Mouse (Mus musculus) ES-Bruce4 (cell line): Measurements from ENCODE around the gene Mul1. TPM values are rescaled to one million over a fixed set of nuclear protein-coding genes. Genes with fewer than 3 reads are reported as not detected.
"Not testable (repeated sequence)": the region's sequence is repeated elsewhere in the genome, so short reads cannot be mapped to it uniquely, and the experiment has no call there.

Source experiments
- H3K27ac ChIP-seq: 2 replicates; pipeline ENCODE4 v1.5.1; 2012; ENCODE audit warnings: low read length, inconsistent platforms; ENCODE audit not compliant: insufficient read depth
- H3K27me3 ChIP-seq: 2 replicates; pipeline ENCODE4 v1.6.1; 2012; ENCODE audit warnings: mild to moderate bottlenecking, low read length, inconsistent platforms; ENCODE audit not compliant: control insufficient read depth, poor library complexity, insufficient read depth, severe bottlenecking
- H3K36me3 ChIP-seq: 2 replicates; pipeline ENCODE4 v1.6.1; 2012; ENCODE audit warnings: inconsistent platforms, mild to moderate bottlenecking, low read length, moderate library complexity; ENCODE audit not compliant: control insufficient read depth, poor library complexity, insufficient read depth, severe bottlenecking
- H3K4me1 ChIP-seq: one replicate; pipeline ENCODE4 v1.8.1; 2011; ENCODE audit warnings: low read length; ENCODE audit not compliant: control insufficient read depth, insufficient read depth
- H3K4me3 ChIP-seq: 2 replicates; pipeline ENCODE4 v1.5.1; 2011; ENCODE audit warnings: low read depth, mild to moderate bottlenecking, low read length
- H3K9ac ChIP-seq: 2 replicates; pipeline ENCODE4 v1.6.1; 2012; ENCODE audit warnings: low read depth, mild to moderate bottlenecking, inconsistent platforms; ENCODE audit not compliant: poor library complexity, severe bottlenecking
- H3K9me3 ChIP-seq: replicated peaks from 2 replicates; pipeline ENCODE4 v1.6.1; 2012; ENCODE audit warnings: mild to moderate bottlenecking, low read length, inconsistent platforms; ENCODE audit not compliant: control insufficient read depth, poor library complexity, insufficient read depth, severe bottlenecking
- CTCF ChIP-seq: IDR thresholded peaks from one replicate; pipeline ENCODE4 v1.8.1; 2011; ENCODE audit warnings: low read depth, low read length
- EP300 ChIP-seq: IDR thresholded peaks from 2 replicates; pipeline ENCODE4 v1.6.1; 2011; ENCODE audit warnings: low read depth, low read length; ENCODE audit not compliant: insufficient read depth
- POLR2A ChIP-seq: IDR thresholded peaks from one replicate; pipeline ENCODE4 v1.8.1; 2011; ENCODE audit warnings: low read length; ENCODE audit not compliant: insufficient read depth
- polyA plus RNA-seq: library from polyadenylated mRNA; stranded (reverse); fragments of >200 nt; gene quantifications from 2 replicates; pipeline ENCODE4 v1.2.4, GENCODE M21; 2011; ENCODE audit warnings: low read depth; ENCODE audit not compliant: missing spikeins, insufficient read depth, insufficient read length

The Mul1 gene
- polyA plus RNA-seq, 1 experiment, result 17.2 TPM

DNA sequence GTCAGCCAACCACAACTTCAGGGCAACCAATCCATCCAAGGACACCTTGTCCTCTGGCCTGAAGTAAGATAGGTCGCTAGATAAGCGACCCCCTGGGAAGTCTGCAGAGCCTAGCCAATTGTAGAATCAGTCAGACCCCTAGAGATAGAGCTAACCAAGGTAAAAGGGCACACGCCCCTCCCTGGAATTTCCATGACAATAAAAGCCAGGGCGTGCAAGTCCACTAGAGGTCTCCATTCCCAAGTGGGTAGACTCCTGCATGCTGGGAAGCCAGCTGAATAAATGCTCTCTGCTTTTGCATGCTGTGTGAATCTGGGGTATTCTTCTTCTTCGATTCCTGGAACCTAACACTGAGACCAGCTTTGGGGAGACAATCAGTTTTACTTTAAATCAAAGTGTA lies 18.1 kb upstream of the Mul1 start:
- Histone ChIP-seq H3K27ac (no peak overlapping the region), H3K4me1 (peaks cover 10% of the 10 kb centered on the region), H3K4me3 (no peak overlapping the region), H3K9ac (no peak overlapping the region), H3K27me3 (no peaks in the 10 kb centered on the region), H3K36me3 (no peaks in the 10 kb centered on the region), H3K9me3 (no peaks in the 10 kb centered on the region)
- TF ChIP-seq EP300, result 0 out of 2 replicates have a peak, but pooled peaks have one; percentile 21
- no peak for TF ChIP-seq CTCF
- no peak for TF ChIP-seq POLR2A

DNA sequence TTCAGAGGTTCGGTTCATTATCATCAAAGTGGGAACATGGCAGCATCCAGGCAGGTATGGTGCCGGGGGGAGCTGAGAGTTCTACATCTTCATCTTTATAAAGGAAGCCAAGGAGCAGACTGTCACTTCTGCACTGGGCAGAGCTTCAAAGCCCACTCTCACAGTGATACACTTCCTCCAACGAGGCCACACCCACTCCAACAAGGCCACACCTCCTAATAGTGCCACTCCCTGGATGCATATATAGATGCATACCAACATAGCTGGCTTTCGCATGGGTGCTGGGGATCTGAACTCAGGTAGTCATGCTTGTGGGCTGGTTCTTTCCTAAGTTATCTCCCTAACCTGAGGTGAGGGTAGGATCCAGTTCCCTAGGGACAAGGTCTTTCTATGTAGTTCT lies 16.6 kb upstream of the Mul1 start:
- Histone ChIP-seq H3K27ac (no peak overlapping the region), H3K36me3 (no peaks in the 10 kb centered on the region), H3K27me3 (no peaks in the 10 kb centered on the region), H3K4me3 (no peak overlapping the region), H3K9me3 (no peaks in the 10 kb centered on the region), H3K9ac (no peak overlapping the region), H3K4me1 (peaks cover 3% of the 10 kb centered on the region)
- TF ChIP-seq EP300 (no peak), POLR2A (no peak), CTCF (no peak)

DNA sequence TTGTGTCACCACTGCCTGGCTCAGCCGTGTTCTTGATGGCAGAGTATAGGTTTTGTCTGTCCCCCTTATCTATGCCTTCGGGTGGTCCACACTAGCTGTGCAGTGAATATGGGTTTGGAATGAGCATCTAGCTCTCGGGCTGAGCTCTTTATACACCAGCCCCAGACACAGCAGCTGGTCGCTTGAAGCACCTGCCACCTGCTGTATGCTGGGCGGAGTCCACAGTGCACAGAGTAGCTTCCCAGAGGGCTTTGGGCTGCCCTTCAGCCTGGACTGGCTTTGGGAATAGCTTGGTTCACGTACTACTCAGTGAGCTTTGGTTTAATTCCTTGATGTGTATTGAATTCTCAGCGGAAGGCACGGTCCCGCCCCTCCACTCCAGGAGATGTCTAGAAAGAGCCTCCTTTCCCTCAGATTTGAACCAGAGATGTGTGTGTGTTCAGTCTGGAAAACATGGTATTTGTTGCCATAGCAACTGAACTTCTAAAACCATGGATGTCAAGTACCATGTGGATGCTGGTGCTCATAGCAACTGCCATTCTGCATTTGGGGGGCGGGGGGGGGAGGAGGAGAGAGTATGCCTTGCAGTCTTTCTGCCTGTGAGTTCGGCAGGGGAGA lies 16.0 kb upstream of the Mul1 start:
- Histone ChIP-seq H3K36me3 (no peaks in the 10 kb centered on the region), H3K4me1 (peaks cover 3% of the 10 kb centered on the region), H3K9me3 (no peaks in the 10 kb centered on the region), H3K27ac (no peak overlapping the region), H3K9ac (no peak overlapping the region), H3K4me3 (no peak overlapping the region), H3K27me3 (no peaks in the 10 kb centered on the region)
- TF ChIP-seq CTCF (no peak), EP300 (no peak), POLR2A (no peak)

DNA sequence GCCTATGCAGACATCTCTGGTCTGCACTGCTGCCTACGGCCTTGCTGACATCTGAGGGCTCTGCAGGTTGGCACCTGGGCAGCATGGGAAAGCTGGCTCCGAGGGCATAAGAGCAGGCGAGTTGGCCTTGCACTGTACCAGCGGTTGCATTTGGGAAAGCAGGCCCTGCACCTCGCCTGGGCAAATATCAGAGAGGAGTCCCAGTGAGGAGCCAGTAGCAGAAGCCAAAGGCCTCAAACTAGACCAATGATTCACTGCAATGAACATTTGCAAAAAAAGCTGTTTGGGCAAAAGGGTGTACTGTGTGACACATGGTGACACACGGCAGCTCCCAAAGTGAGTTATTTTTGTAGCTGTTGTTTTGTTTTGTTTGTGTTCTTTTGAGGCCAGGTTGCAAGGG lies 9.4 kb upstream of the Mul1 start:
- H3K27me3 ChIP-seq, result no peaks in the 10 kb centered on the region
- no peak overlapping the region for H3K9ac ChIP-seq
- no peak for TF ChIP-seq CTCF
- no peak for TF ChIP-seq POLR2A
- no peak for TF ChIP-seq EP300
- no peaks in the 10 kb centered on the region for H3K9me3 ChIP-seq
- no peak overlapping the region for H3K27ac ChIP-seq
- no peaks in the 10 kb centered on the region for H3K4me1 ChIP-seq
- H3K36me3 ChIP-seq, result no peaks in the 10 kb centered on the region
- no peak overlapping the region for H3K4me3 ChIP-seq

- not testable (repeated sequence) for H3K27ac ChIP-seq, H3K9me3 ChIP-seq, H3K4me3 ChIP-seq, H3K27me3 ChIP-seq, H3K36me3 ChIP-seq, H3K9ac ChIP-seq, H3K4me1 ChIP-seq
Observed at GRCm38 (mm10) chr4:138425604-138426003, 8.9 kb upstream of the Mul1 start.

- no peaks in the 10 kb centered on the region for H3K36me3 ChIP-seq
- no peak overlapping the region for H3K4me3 ChIP-seq
- no peaks in the 10 kb centered on the region for H3K4me1 ChIP-seq
- no peaks in the 10 kb centered on the region for H3K9me3 ChIP-seq
- no peaks in the 10 kb centered on the region for H3K27me3 ChIP-seq
- no peak overlapping the region for H3K9ac ChIP-seq
- TF ChIP-seq POLR2A (no peak), EP300 (no peak), CTCF (peak; percentile 82)
- no peak overlapping the region for H3K27ac ChIP-seq
Observed at GRCm38 (mm10) chr4:138426778-138427705, 7.4 kb upstream of the Mul1 start.
